Mouse (Mus musculus): ENCODE results near the gene Sprtn. TPM values are rescaled to one million over a fixed set of nuclear protein-coding genes. Genes with fewer than 3 reads are reported as not detected.

Gene Sprtn
- 4.9 and 5.3 TPM in 2 replicates for polyA plus RNA-seq (2015; fragmentation: Nextera tagmentation; extraction: Ambion mirVana)

GRCm38 (mm10) chr8:124897386-124898250 is at the start of gene Sprtn, which contains the start of gene Exoc8:
Gene Sprtn, plus strand, starts transcription at chr8:124897886.
Gene Exoc8, minus strand, starts transcription at chr8:124897705.

GRCm38 (mm10) chr8:124862321-124863162 is 35.1 kb upstream of the Sprtn start, which contains the start of the genes Gnpat and 2810004N23Rik:
Gene Gnpat, plus strand, starts transcription at chr8:124863033.
Gene 2810004N23Rik, minus strand, starts transcription at chr8:124863120.

GRCm38 (mm10) chr8:124949209-124950068 is 51.8 kb downstream of the Sprtn start, which contains the start of gene Egln1:
Gene Egln1, minus strand, starts transcription at chr8:124949324.

Other genes with a start within 250 kb of the Sprtn start
- gene 2310022B05Rik, start 234.5 kb upstream of the Sprtn start, polyA plus RNA-seq (2015; fragmentation: Nextera tagmentation; extraction: Ambion mirVana): 21.4 and 23.3 TPM in 2 replicates
- gene Ttc13, start 175.9 kb upstream of the Sprtn start, polyA plus RNA-seq (2015; fragmentation: Nextera tagmentation; extraction: Ambion mirVana): 51.6 and 53.4 TPM in 2 replicates
- gene Arv1, start 175.7 kb upstream of the Sprtn start, polyA plus RNA-seq (2015; fragmentation: Nextera tagmentation; extraction: Ambion mirVana): 31.1 and 33.1 TPM in 2 replicates
- gene Fam89a, start 146.1 kb upstream of the Sprtn start, polyA plus RNA-seq (2015; fragmentation: Nextera tagmentation; extraction: Ambion mirVana): 1.1 and 2.5 TPM in 2 replicates
- 22.3 and 26.6 TPM in 2 replicates for gene Trim67, start 104.8 kb upstream of the Sprtn start, polyA plus RNA-seq (2015; fragmentation: Nextera tagmentation; extraction: Ambion mirVana)
- gene Gnpat, start 34.9 kb upstream of the Sprtn start, polyA plus RNA-seq (2015; fragmentation: Nextera tagmentation; extraction: Ambion mirVana): 50.7 and 59.1 TPM in 2 replicates
- gene 2810004N23Rik, start 34.8 kb upstream of the Sprtn start, polyA plus RNA-seq (2015; fragmentation: Nextera tagmentation; extraction: Ambion mirVana): 15.2 and 17.1 TPM in 2 replicates
- 10.5 and 10.9 TPM in 2 replicates for gene Exoc8, start 181 bp upstream of the Sprtn start, polyA plus RNA-seq (2015; fragmentation: Nextera tagmentation; extraction: Ambion mirVana)
- gene Egln1, start 51.4 kb downstream of the Sprtn start, polyA plus RNA-seq (2015; fragmentation: Nextera tagmentation; extraction: Ambion mirVana): 16.3 and 16.6 TPM in 2 replicates
- gene Tsnax, start 115.1 kb downstream of the Sprtn start, polyA plus RNA-seq (2015; fragmentation: Nextera tagmentation; extraction: Ambion mirVana): 156 and 165 TPM in 2 replicates
- gene Disc1, start 156.3 kb downstream of the Sprtn start, polyA plus RNA-seq (2015; fragmentation: Nextera tagmentation; extraction: Ambion mirVana): 2.2 and 2.6 TPM in 2 replicates